Mouse (Mus musculus) E14TG2a.4 (cell line): ENCODE results near the gene Zfp775.

Experiments used
- H3K27me3 ChIP-seq: 2 replicates; pipeline ENCODE4 v1.6.1; 2014; ENCODE audit warnings: low read length, control low read depth; ENCODE audit not compliant: insufficient read depth
- H3K36me3 ChIP-seq: 2 replicates; pipeline ENCODE4 v1.6.1; 2014; ENCODE audit warnings: low read length, control low read depth; ENCODE audit not compliant: insufficient read depth
- H3K4me1 ChIP-seq: replicated peaks from 2 replicates; pipeline ENCODE4 v1.6.1; 2014; ENCODE audit warnings: low read depth, low read length, control low read depth
- H3K4me3 ChIP-seq: replicated peaks from 2 replicates; pipeline ENCODE4 v1.5.1; 2014; ENCODE audit warnings: mild to moderate bottlenecking, low read length
- H3K9me3 ChIP-seq: 2 replicates; pipeline ENCODE4 v1.6.1; 2014; ENCODE audit warnings: low read length, control low read depth
- CTCF ChIP-seq: conservative IDR thresholded peaks from 2 replicates; pipeline ENCODE4 v1.5.1; 2014; ENCODE audit warnings: low read length
- NANOG ChIP-seq: IDR thresholded peaks from 2 replicates; pipeline ENCODE4 v1.6.1; 2014; ENCODE audit warnings: borderline replicate concordance, low read length, mixed read lengths
- POU5F1 ChIP-seq: IDR thresholded peaks from 2 replicates; pipeline ENCODE4 v1.6.1; 2014; ENCODE audit warnings: low read length, borderline replicate concordance

The Zfp775 gene

DNA sequence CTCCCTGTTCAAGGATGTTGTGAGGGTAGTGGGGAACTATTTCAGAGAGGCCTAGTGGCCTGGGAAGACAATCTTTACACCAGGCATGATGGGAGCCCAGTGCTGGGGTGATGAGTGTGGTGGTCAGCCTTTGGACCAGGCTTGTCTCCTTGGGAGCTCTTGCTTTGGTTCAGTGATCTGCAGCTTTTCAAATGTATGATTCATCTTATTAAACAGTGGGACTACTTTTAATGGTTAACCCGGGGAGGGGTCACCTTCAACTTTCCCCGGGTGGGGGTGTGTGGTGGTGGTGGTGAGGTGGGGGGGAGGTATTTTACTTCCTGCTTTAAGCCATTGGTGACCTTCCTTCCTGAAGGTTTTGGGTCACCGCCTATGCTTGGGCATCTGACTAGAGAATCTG, 26.5 kb downstream of the Zfp775 start:
- Histone ChIP-seq H3K27me3 (peaks cover 85% of the 10 kb centered on the region), H3K36me3 (no peaks in the 10 kb centered on the region), H3K4me3 (no peak overlapping the region), H3K4me1 (peaks cover 33% of the 10 kb centered on the region), H3K9me3 (peaks cover 13% of the 10 kb centered on the region; the same call in 1 of the 2 replicates)
- TF ChIP-seq NANOG (no peak), POU5F1 (no peak), CTCF (no peak)

DNA sequence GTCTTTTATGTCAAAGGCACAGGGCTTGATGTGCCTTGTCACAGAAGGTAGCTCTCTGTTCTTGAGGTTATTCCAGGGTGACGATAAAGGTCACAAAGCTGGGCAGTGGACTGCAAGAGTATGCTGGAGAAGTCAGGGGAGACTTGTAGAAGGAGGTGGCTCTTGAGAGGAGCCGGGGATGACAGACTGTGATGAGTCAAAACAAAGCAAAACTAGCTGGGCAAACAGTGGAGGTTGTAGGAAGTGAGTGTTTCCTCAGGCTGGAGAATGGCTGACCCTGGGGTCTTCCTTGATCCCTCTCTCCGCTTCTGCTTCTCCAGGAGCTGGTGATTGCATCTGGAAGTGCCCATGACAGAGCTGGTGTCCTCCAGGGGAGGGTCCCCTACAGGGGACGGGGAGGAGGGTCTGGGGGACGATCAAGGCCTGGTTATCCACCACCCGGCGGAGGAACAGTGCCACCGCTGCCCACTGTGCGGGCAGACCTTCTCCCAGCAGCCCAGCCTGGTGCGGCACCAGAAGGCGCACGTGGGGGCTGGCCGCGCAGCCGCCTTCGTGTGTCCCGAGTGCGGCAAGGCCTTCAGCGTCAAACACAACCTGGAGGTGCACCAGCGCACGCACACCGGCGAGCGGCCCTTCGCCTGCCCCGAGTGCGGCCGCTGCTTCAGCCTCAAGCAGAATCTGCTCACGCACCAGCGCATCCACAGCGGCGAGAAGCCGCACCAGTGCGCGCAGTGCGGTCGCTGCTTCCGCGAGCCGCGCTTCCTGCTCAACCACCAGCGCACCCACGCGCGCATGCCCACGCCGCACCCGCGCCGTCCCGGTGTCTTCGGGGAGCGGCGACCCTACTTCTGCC, 27.2 kb downstream of the Zfp775 start:
- peaks cover 91% of the 10 kb centered on the region for H3K27me3 ChIP-seq

DNA sequence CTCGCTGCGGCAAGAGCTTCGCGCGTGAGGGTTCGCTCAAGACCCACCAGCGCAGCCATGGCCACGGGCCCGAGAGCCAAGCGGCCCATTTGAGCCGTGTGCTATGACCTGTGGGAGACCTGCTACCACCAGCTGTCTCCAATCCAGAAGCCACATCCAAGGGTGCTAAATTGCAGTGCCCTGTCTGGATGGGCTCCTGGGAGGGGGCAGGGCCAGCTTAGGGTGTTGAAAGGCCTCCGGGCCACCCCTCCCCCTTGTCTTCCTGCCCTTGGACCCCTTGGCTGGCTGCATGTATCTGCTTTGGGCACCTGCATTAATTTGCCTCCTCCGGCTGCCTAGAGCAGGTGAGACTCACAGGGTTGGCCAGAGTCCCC, 27.8 kb downstream of the Zfp775 start:
- Histone ChIP-seq H3K27me3 (peaks cover 95% of the 10 kb centered on the region), H3K9me3 (peaks cover 13% of the 10 kb centered on the region; the same call in 1 of the 2 replicates), H3K36me3 (no peaks in the 10 kb centered on the region), H3K4me1 (peaks cover 29% of the 10 kb centered on the region), H3K4me3 (peak overlapping the region; percentile 67)
- TF ChIP-seq CTCF (no peak), NANOG (no peak), POU5F1 (no peak)

More for the DNA sequence above, 27.2 kb downstream of the Zfp775 start:
- TF ChIP-seq CTCF, result no peak
- TF ChIP-seq POU5F1, result no peak
- TF ChIP-seq NANOG, result no peak
- no peaks in the 10 kb centered on the region for H3K36me3 ChIP-seq
- H3K9me3 ChIP-seq, result peaks cover 13% of the 10 kb centered on the region; the same call in 1 of the 2 replicates
- peaks cover 29% of the 10 kb centered on the region for H3K4me1 ChIP-seq
- H3K4me3 ChIP-seq, result peak overlapping the region; percentile 67

- peaks cover 13% of the 10 kb centered on the region; the same call in 1 of the 2 replicates for H3K9me3 ChIP-seq
- TF ChIP-seq CTCF (no peak), POU5F1 (no peak), NANOG (no peak)
Measured at GRCm38 (mm10) chr6:48630831-48631230, 29.0 kb downstream of the Zfp775 start.

GRCm38 (mm10) chr6:48635105-48635504, 33.2 kb downstream of the Zfp775 start:
- TF ChIP-seq CTCF, result no peak
- no peak for TF ChIP-seq POU5F1
- no peak for TF ChIP-seq NANOG
- H3K4me1 ChIP-seq, result no peaks in the 10 kb centered on the region
- no peak overlapping the region for H3K4me3 ChIP-seq
- H3K27me3 ChIP-seq, result peaks cover 65% of the 10 kb centered on the region
- no peaks in the 10 kb centered on the region for H3K36me3 ChIP-seq
- H3K9me3 ChIP-seq, result peaks cover 5% of the 10 kb centered on the region; the same call in 1 of the 2 replicates

More at GRCm38 (mm10) chr6:48630831-48631230, 29.0 kb downstream of the Zfp775 start:
- Histone ChIP-seq H3K4me3 (no peak overlapping the region), H3K27me3 (peaks cover 83% of the 10 kb centered on the region), H3K36me3 (no peaks in the 10 kb centered on the region), H3K4me1 (peaks cover 29% of the 10 kb centered on the region)

GRCm38 (mm10) chr6:48636515-48636914, 34.7 kb downstream of the Zfp775 start:
- no peaks in the 10 kb centered on the region for H3K9me3 ChIP-seq
- no peaks in the 10 kb centered on the region for H3K36me3 ChIP-seq
- TF ChIP-seq CTCF (no peak), POU5F1 (no peak), NANOG (no peak)
- no peak overlapping the region for H3K4me3 ChIP-seq
- H3K27me3 ChIP-seq, result peaks cover 52% of the 10 kb centered on the region
- H3K4me1 ChIP-seq, result no peaks in the 10 kb centered on the region

DNA sequence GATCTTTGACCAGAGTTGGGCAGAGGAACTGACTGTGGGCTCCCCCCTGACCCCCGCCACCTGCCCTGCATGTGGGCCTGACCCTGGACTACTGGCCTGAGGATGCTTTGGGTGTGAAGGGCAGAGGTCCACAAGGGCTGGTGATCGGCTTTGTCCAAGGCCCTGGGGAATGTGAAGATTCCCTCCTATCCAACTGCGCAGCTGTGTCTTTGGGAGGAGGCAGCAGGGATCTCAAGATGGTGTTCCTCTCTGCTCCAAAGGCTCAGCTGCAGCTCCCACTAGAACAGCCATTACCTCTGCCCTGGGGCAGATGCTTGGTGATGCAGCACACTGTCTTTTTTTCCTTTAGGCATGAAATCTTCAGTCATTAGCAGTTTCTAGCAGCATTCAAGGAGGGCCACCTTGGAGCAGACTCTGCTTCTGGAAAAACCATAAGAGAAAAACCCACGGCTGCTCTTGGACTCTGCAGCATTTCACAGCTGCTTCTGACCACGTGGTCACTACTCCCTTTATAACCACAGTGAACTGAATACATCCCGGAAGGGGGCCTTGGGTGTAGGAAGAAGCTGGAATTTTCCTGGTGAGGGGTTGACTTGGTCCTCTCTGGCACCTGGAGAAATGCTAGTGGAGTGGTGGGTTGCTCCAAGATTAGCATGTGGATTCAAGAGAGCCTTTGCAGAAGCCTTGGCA, 36.1 kb downstream of the Zfp775 start:
- Histone ChIP-seq H3K36me3 (no peaks in the 10 kb centered on the region), H3K4me3 (no peak overlapping the region), H3K27me3 (peaks cover 38% of the 10 kb centered on the region), H3K4me1 (no peaks in the 10 kb centered on the region), H3K9me3 (no peaks in the 10 kb centered on the region)
- TF ChIP-seq NANOG (no peak), POU5F1 (no peak)

GRCm38 (mm10) chr6:48638553-48638952, 36.7 kb downstream of the Zfp775 start:
- no peaks in the 10 kb centered on the region for H3K36me3 ChIP-seq
- no peaks in the 10 kb centered on the region for H3K9me3 ChIP-seq
- no peaks in the 10 kb centered on the region for H3K4me1 ChIP-seq
- no peak for TF ChIP-seq CTCF
- TF ChIP-seq POU5F1, result no peak
- TF ChIP-seq NANOG, result no peak
- H3K27me3 ChIP-seq, result peaks cover 32% of the 10 kb centered on the region
- H3K4me3 ChIP-seq, result no peak overlapping the region
